Mouse (Mus musculus) right cerebral cortex, adult 2 months (tissue): ENCODE results near the gene Lama4.

ENCODE experiments used
- DNase-seq, 2 experiments: peaks; one replicate each; pipeline ENCODE4 v3.0.0; 2021 to 2022; ENCODE audit warnings: low spot score in 2 of 2

The Lama4 gene

DNA sequence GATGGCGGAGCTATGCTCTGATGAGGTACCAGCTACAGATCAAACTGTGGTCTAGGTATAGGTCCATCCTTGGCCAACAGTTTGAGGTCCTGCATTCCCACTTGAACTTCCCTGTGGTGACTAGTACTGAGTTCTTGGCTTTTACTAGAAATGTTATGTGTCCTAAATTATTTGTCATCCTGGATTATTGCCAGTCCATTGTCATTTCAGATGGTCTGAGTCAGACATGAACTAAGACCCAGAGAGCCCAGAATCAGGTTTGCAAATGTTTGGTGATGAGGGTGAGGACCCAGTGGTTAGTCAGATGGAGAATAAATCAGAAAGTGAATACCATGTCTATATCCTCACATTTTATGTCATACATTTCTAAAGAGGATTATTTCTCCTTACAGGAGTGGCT lies 192.0 kb downstream of the Lama4 start:
- no peak for DNase-seq

DNA sequence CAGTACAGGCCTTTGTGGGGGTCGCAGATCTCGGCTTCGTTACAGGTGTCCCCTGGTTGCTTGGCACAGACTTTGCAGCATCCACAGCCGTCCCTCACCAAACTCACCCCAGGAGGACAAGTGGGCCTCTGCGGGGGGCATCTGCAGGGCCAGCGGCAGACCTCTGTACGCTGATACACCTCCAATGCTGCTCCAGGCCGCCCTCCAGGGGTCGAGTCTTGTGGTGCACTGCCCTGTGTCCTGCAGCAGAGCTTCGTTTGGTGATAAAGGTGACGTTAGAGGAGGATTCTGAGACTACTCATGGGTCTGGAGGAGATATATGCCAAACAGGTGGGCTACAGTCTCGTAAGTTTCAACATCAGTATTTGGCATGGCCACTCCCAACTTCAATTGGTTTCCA lies 193.0 kb downstream of the Lama4 start:
- no peak for DNase-seq
